Mouse (Mus musculus) myocyte (in vitro differentiated cells): ENCODE results near the gene Tcam1.

Experiments
- E2F4 ChIP-seq: IDR thresholded peaks from one replicate; pipeline ENCODE4 v1.6.1; 2011; ENCODE audit warnings: mild to moderate bottlenecking, control low read depth, moderate library complexity; ENCODE audit not compliant: insufficient read depth
- MAX ChIP-seq: IDR thresholded peaks from one replicate; pipeline ENCODE4 v1.6.1; 2011; ENCODE audit warnings: low read depth, mild to moderate bottlenecking, control low read depth
- MYOD1 ChIP-seq, 3 experiments: IDR thresholded peaks; one replicate each; pipeline ENCODE4 v1.6.1; 2011; ENCODE audit warnings: control low read depth in 2 of 3, low read depth in 2 of 3, mild to moderate bottlenecking in 2 of 3, moderate library complexity in 1 of 3; ENCODE audit not compliant: insufficient read length in 2 of 3, control insufficient read depth in 1 of 3
- MYOG ChIP-seq, 3 experiments: IDR thresholded peaks; one replicate each; pipeline ENCODE4 v1.6.1; 2011; ENCODE audit warnings: control low read depth in 2 of 3, low read depth in 2 of 3, mild to moderate bottlenecking in 2 of 3; ENCODE audit not compliant: insufficient read length in 2 of 3, control insufficient read depth in 1 of 3, insufficient read depth in 1 of 3
- POLR2A ChIP-seq: IDR thresholded peaks from one replicate; pipeline ENCODE4 v1.6.1; 2011; ENCODE audit warnings: low read depth, mild to moderate bottlenecking, control low read depth, moderate library complexity; ENCODE audit not compliant: insufficient read length
- POLR2AphosphoS2 ChIP-seq: IDR thresholded peaks from one replicate; pipeline ENCODE4 v1.6.1; 2011; ENCODE audit warnings: low read depth, control low read depth; ENCODE audit not compliant: insufficient read length
- TCF12 ChIP-seq: IDR thresholded peaks from one replicate; pipeline ENCODE4 v1.6.1; 2011; ENCODE audit warnings: mild to moderate bottlenecking, control low read depth; ENCODE audit not compliant: poor library complexity, insufficient read depth, severe bottlenecking
- TCF3 ChIP-seq: IDR thresholded peaks from one replicate; pipeline ENCODE4 v1.6.1; 2011; ENCODE audit warnings: low read depth, control low read depth; ENCODE audit not compliant: insufficient read length
- USF1 ChIP-seq: IDR thresholded peaks from one replicate; pipeline ENCODE4 v1.6.1; 2011; ENCODE audit warnings: low read depth, mild to moderate bottlenecking, control low read depth, moderate library complexity

GRCm38 (mm10) chr11:106307432-106307831, 31.0 kb downstream of the Tcam1 start:
- TF ChIP-seq E2F4 (no peak), POLR2A (no peak), POLR2AphosphoS2 (no peak), USF1 (no peak), TCF12 (no peak), MYOG (IDR thresholded peaks at IDR 0.05; ENCODE audit: control insufficient read depth in 1 of 3, insufficient read depth in 1 of 3, insufficient read length in 2 of 3, low read depth in 2 of 3) (no peak), TCF3 (no peak), MAX (no peak), MYOD1 (IDR thresholded peaks at IDR 0.05; ENCODE audit: control insufficient read depth in 1 of 3, insufficient read length in 2 of 3, low read depth in 2 of 3) (no peak)
